8 mouse cellular contexts compared by ENCODE assay signal in genomic region chr9:8208855-8209254, GRCm38 (mm10).
DNase-seq lines count a peak whose midpoint lies in the region; ATAC-seq and TF ChIP-seq lines count a peak whose summit lies in the region.

No protein-coding gene starts in this region.

- H3K27me3 ChIP-seq in forebrain, embryonic 11.5 days (ENCODE audit: control insufficient read depth, insufficient read depth, low read length), result no peaks in the 10 kb centered on the region
- H3K27me3 ChIP-seq in forebrain, embryonic 12.5 days, result no peaks in the 10 kb centered on the region
- no peaks in the 10 kb centered on the region for H3K27me3 ChIP-seq in CH12.LX (replicated peaks)
- no peaks in the 10 kb centered on the region for H3K27me3 ChIP-seq in hindbrain, embryonic 14.5 days (ENCODE audit: control insufficient read depth, insufficient read depth, low read length)
- no peaks in the 10 kb centered on the region for H3K27me3 ChIP-seq in midbrain, embryonic 14.5 days (ENCODE audit: control insufficient read depth, insufficient read depth, low read length)

- H3K79me2 ChIP-seq in CH12.LX (replicated peaks; ENCODE audit: control insufficient read depth, extremely low read depth, insufficient read depth, poor library complexity, severe bottlenecking), result no peaks in the 10 kb centered on the region

- TF ChIP-seq CTCF in CH12.LX (conservative IDR thresholded peaks at IDR 0.05 in 1 of 2, IDR thresholded peaks at IDR 0.05 in 1 of 2; ENCODE audit: low read depth in 2 of 2, low read length in 2 of 2), result peak; percentile 31 to 81; a peak in 3 of 4 replicates

- no peak for TF ChIP-seq POLR2A in CH12.LX (IDR thresholded peaks at IDR 0.05; ENCODE audit: low read depth, low read length)

- no peaks in the 10 kb centered on the region for H3K9me3 ChIP-seq in forebrain, embryonic 11.5 days (ENCODE audit: control insufficient read depth, low read length)
- no peaks in the 10 kb centered on the region for H3K9me3 ChIP-seq in forebrain, embryonic 12.5 days
- no peaks in the 10 kb centered on the region for H3K9me3 ChIP-seq in CH12.LX (replicated peaks; ENCODE audit: low read length)
- no peaks in the 10 kb centered on the region for H3K9me3 ChIP-seq in hindbrain, embryonic 14.5 days (ENCODE audit: control insufficient read depth, low read length)
- H3K9me3 ChIP-seq in midbrain, embryonic 14.5 days (ENCODE audit: control insufficient read depth, low read length), result no peaks in the 10 kb centered on the region

- H3K4me1 ChIP-seq in forebrain, embryonic 11.5 days (replicated peaks; ENCODE audit: control insufficient read depth, insufficient read depth, low read length), result no peaks in the 10 kb centered on the region
- H3K4me1 ChIP-seq in forebrain, embryonic 12.5 days, result no peaks in the 10 kb centered on the region
- no peaks in the 10 kb centered on the region for H3K4me1 ChIP-seq in CH12.LX (ENCODE audit: control insufficient read depth in 1 of 2, insufficient read depth in 2 of 2)
- H3K4me1 ChIP-seq in hindbrain, embryonic 14.5 days (replicated peaks; ENCODE audit: control insufficient read depth, insufficient read depth, low read length), result no peaks in the 10 kb centered on the region
- H3K4me1 ChIP-seq in midbrain, embryonic 14.5 days (ENCODE audit: control insufficient read depth, insufficient read depth, low read length), result no peaks in the 10 kb centered on the region

- DNase-seq in forebrain, embryonic 11.5 days (ENCODE audit: low spot score), result no peak
- peak; percentile 55 for DNase-seq in CH12.LX (ENCODE audit: extremely low read depth)
- DNase-seq in embryo, embryonic 10.5 days (ENCODE audit: low spot score), result peak; percentile 64
- peak; percentile 67 for DNase-seq in hindbrain, embryonic 14.5 days (ENCODE audit: low spot score)
- DNase-seq in layer of hippocampus, postnatal 10 days (ENCODE audit: low spot score in 2 of 2), result peak; percentile 46 to 55
- DNase-seq in midbrain, embryonic 14.5 days, result peak; percentile 75
- DNase-seq in spleen, postnatal 4 days (ENCODE audit: low spot score in 2 of 2), result no peak

- H3K4me2 ChIP-seq in forebrain, embryonic 11.5 days (ENCODE audit: low read depth, low read length, severe bottlenecking), result no peak overlapping the region
- H3K4me2 ChIP-seq in forebrain, embryonic 12.5 days, result no peak overlapping the region
- H3K4me2 ChIP-seq in CH12.LX (ENCODE audit: insufficient read depth, low read depth, poor library complexity, severe bottlenecking), result no peak overlapping the region
- no peak overlapping the region for H3K4me2 ChIP-seq in hindbrain, embryonic 14.5 days (replicated peaks)
- H3K4me2 ChIP-seq in midbrain, embryonic 14.5 days (ENCODE audit: low read length), result no peak overlapping the region

- no peak overlapping the region for H3K4me3 ChIP-seq in forebrain, embryonic 11.5 days (ENCODE audit: low read depth, low read length)
- no peak overlapping the region for H3K4me3 ChIP-seq in forebrain, embryonic 12.5 days (replicated peaks)
- H3K4me3 ChIP-seq in CH12.LX (replicated peaks in 1 of 3; ENCODE audit: low read depth in 2 of 3, low read length in 2 of 3, poor library complexity in 1 of 3), result no peak overlapping the region
- no peak overlapping the region for H3K4me3 ChIP-seq in hindbrain, embryonic 14.5 days (replicated peaks; ENCODE audit: low read length)
- H3K4me3 ChIP-seq in midbrain, embryonic 14.5 days (replicated peaks; ENCODE audit: low read depth, low read length), result no peak overlapping the region

- dilution Hi-C loops in CH12.LX (cut with MboI; ENCODE audit: extremely low pct_ligation_motif_present, extremely low pct_unique_long_range_greater_than_20kb, low sequenced_read_pairs), result no loop called here

- no peak overlapping the region for H3K9ac ChIP-seq in forebrain, embryonic 11.5 days (ENCODE audit: low read length)
- no peak overlapping the region for H3K9ac ChIP-seq in forebrain, embryonic 12.5 days
- no peak overlapping the region for H3K9ac ChIP-seq in CH12.LX (ENCODE audit: insufficient read depth, low read depth)
- no peak overlapping the region for H3K9ac ChIP-seq in hindbrain, embryonic 14.5 days
- H3K9ac ChIP-seq in midbrain, embryonic 14.5 days (replicated peaks; ENCODE audit: low read length), result no peak overlapping the region

- peak; percentile 88 for TF ChIP-seq RAD21 in CH12.LX (IDR thresholded peaks at IDR 0.05; ENCODE audit: low read depth, low read length)

- ATAC-seq in forebrain, embryonic 11.5 days (replicated peaks; ENCODE audit: low FRiP score), result 0 out of 2 replicates have a peak, but pooled peaks have one; percentile 66
- ATAC-seq in forebrain, embryonic 12.5 days (ENCODE audit: low FRiP score), result no peak
- ATAC-seq in hindbrain, embryonic 14.5 days (ENCODE audit: low FRiP score), result peak; percentile 76; the same call in 1 of the 2 replicates
- ATAC-seq in midbrain, embryonic 14.5 days (ENCODE audit: low FRiP score, low TSS enrichment), result no peak

- TF ChIP-seq EP300 in CH12.LX (IDR thresholded peaks at IDR 0.05; ENCODE audit: low read length), result no peak

- in situ Hi-C loops in CH12.LX (cut with MboI; ENCODE audit: low pct_ligation_motif_present, low pct_unique_long_range_greater_than_20kb, low sequenced_read_pairs), result no loop called here

- no peak overlapping the region for H3K27ac ChIP-seq in forebrain, embryonic 11.5 days (ENCODE audit: low read depth, low read length)
- no peak overlapping the region for H3K27ac ChIP-seq in forebrain, embryonic 12.5 days
- H3K27ac ChIP-seq in CH12.LX (ENCODE audit: insufficient read depth, low read depth), result no peak overlapping the region
- no peak overlapping the region for H3K27ac ChIP-seq in hindbrain, embryonic 14.5 days
- no peak overlapping the region for H3K27ac ChIP-seq in midbrain, embryonic 14.5 days (replicated peaks; ENCODE audit: low read depth, low read length)

- no peaks in the 10 kb centered on the region for H3K36me3 ChIP-seq in forebrain, embryonic 11.5 days (ENCODE audit: control insufficient read depth, insufficient read depth, low read length)
- H3K36me3 ChIP-seq in forebrain, embryonic 12.5 days (replicated peaks), result no peaks in the 10 kb centered on the region
- H3K36me3 ChIP-seq in CH12.LX (replicated peaks in 1 of 2; ENCODE audit: control insufficient read depth in 1 of 2, insufficient read depth in 1 of 2, low read length in 1 of 2), result no peaks in the 10 kb centered on the region
- H3K36me3 ChIP-seq in hindbrain, embryonic 14.5 days (replicated peaks; ENCODE audit: control insufficient read depth, insufficient read depth), result no peaks in the 10 kb centered on the region
- H3K36me3 ChIP-seq in midbrain, embryonic 14.5 days (ENCODE audit: control insufficient read depth, insufficient read depth, low read length), result no peaks in the 10 kb centered on the region

TF ChIP-seq in CH12.LX, 34 proteins besides CTCF, POLR2A, EP300 and RAD21:
- 0 out of 2 replicates have a peak, but pooled peaks have one; percentile 31 for TF ChIP-seq MEF2A (IDR thresholded peaks at IDR 0.05; ENCODE audit: borderline replicate concordance, low read depth, low read length)
- no peak for TF ChIP-seq MAFK (IDR thresholded peaks at IDR 0.05; ENCODE audit: insufficient replicate concordance, low read length)
- TF ChIP-seq MYC (IDR thresholded peaks at IDR 0.05; ENCODE audit: low read depth, low read length), result no peak
- 0 out of 2 replicates have a peak, but pooled peaks have one; percentile 24 for TF ChIP-seq NELFE (IDR thresholded peaks at IDR 0.05; ENCODE audit: low read depth, low read length)
- TF ChIP-seq SMC3 (IDR thresholded peaks at IDR 0.05; ENCODE audit: low read depth, low read length), result peak; percentile 69
- TF ChIP-seq BHLHE40 (IDR thresholded peaks at IDR 0.05; ENCODE audit: low read depth, low read length), result 0 out of 2 replicates have a peak, but pooled peaks have one; percentile 26
- TF ChIP-seq NRF1 (IDR thresholded peaks at IDR 0.05; ENCODE audit: low read depth, low read length), result no peak
- 0 out of 2 replicates have a peak, but pooled peaks have one; percentile 28 for TF ChIP-seq SIN3A (IDR thresholded peaks at IDR 0.05; ENCODE audit: low read length)
- TF ChIP-seq ZC3H11A (IDR thresholded peaks at IDR 0.05; ENCODE audit: low read depth, low read length), result peak; percentile 15

Comparison
In these comparisons a context has a peak if more than half of its experiments do, and no peak if none do; other contexts are left out.
1. ATAC-seq: peak in forebrain, embryonic 11.5 days (single experiment) and hindbrain, embryonic 14.5 days (single experiment); none in forebrain, embryonic 12.5 days (single experiment) and midbrain, embryonic 14.5 days (single experiment).
2. DNase-seq: peak in CH12.LX (single experiment), embryo, embryonic 10.5 days (single experiment), hindbrain, embryonic 14.5 days (single experiment), layer of hippocampus, postnatal 10 days (2 of 2) and midbrain, embryonic 14.5 days (single experiment); none in forebrain, embryonic 11.5 days (single experiment) and spleen, postnatal 4 days (0 of 2).